Mouse (Mus musculus): ENCODE results near the gene Efcab8. TPM values are rescaled to one million over a fixed set of nuclear protein-coding genes. Genes with fewer than 3 reads are reported as not detected.
A peak's percentile ranks its signal among the peaks of the same experiment; 100 is the strongest.

Gene Efcab8
- total RNA-seq, 1 experiment: 1.2 TPM

DNA sequence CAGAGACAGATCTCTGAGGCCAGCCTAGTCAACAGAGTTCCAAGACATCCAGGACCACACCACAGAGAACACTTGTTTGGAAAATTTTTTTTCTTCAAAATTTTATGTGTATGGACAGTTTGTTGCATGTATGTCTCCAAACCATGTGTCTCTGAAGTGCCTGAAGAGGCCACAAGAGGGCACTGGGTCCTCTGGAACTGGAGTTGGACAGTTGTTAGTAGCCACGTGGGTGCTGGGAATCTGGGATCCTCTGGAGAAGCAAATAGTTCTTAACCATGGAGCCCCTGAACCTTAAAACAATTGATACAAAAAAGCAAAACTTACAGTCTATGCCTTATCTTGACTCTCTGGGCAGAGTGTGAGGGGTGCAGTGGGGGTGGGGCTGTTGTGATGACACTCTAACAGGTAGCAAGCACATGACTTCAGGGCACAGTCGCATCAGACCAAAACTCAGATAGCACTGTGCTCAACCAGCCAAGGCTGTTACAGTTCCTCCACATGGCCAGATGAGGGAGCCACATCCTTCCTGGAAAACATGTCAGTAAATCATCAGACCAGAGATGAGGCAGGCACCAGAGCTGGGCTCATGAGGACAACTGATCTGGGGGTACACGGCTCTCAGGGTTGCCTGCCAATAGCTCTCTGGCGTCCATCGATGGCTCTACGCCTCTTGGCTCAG lies 70.8 kb downstream of the Efcab8 start:
- Histone ChIP-seq H3K9me3 (ENCODE audit: control insufficient read depth, insufficient read depth, low read depth, low read length) (no peaks in the 10 kb centered on the region), H3K4me3 (ENCODE audit: insufficient read depth in 1 of 2, low read depth in 1 of 2, low read length in 2 of 2, poor library complexity in 1 of 2, severe bottlenecking in 1 of 2) (no peak overlapping the region), H3K36me3 (ENCODE audit: control insufficient read depth, insufficient read depth, low read length, poor library complexity, severe bottlenecking) (no peaks in the 10 kb centered on the region), H3K27ac (ENCODE audit: insufficient read depth, low read depth, low read length, poor library complexity, severe bottlenecking) (no peak overlapping the region), H3K9ac (ENCODE audit: insufficient read depth, low read depth, low read length, poor library complexity, severe bottlenecking) (no peak overlapping the region), H3K4me1 (ENCODE audit: control insufficient read depth in 2 of 2, insufficient read depth in 2 of 2, low read length in 2 of 2, poor library complexity in 1 of 2) (0 out of 4 replicates have a peak, but pooled peaks cover 0 to 2% of the 10 kb centered on the region in 2 experiments)
- peak; percentile 40 for DNase-seq (ENCODE audit: low read depth, low spot score)
- TF ChIP-seq MAFK (IDR thresholded peaks at IDR 0.05; ENCODE audit: insufficient read depth, low read depth, low read length) (no peak), CHD2 (IDR thresholded peaks at IDR 0.05; ENCODE audit: low read depth, low read length) (no peak), ZNF384 (IDR thresholded peaks at IDR 0.05; ENCODE audit: low read depth, low read length) (no peak), ZC3H11A (IDR thresholded peaks at IDR 0.05; ENCODE audit: borderline replicate concordance, low read depth, low read length) (peak; percentile 18; the same call in 1 of the 2 replicates)
- in situ Hi-C loops (cut with MboI; ENCODE audit: low sequenced_read_pairs in 2 of 2, unreplicated experiment in 2 of 2): no loop called here

GRCm38 (mm10) chr2:153851030-153851360 lies 71.3 kb downstream of the Efcab8 start:
- no peak overlapping the region for H3K27ac ChIP-seq (ENCODE audit: insufficient read depth, low read depth, low read length, poor library complexity, severe bottlenecking)
- H3K36me3 ChIP-seq (ENCODE audit: control insufficient read depth, insufficient read depth, low read length, poor library complexity, severe bottlenecking): no peaks in the 10 kb centered on the region
- no peak overlapping the region for H3K4me3 ChIP-seq (ENCODE audit: insufficient read depth in 1 of 2, low read depth in 1 of 2, low read length in 2 of 2, poor library complexity in 1 of 2, severe bottlenecking in 1 of 2)
- H3K9me3 ChIP-seq (ENCODE audit: control insufficient read depth, insufficient read depth, low read depth, low read length): no peaks in the 10 kb centered on the region
- no peak for DNase-seq (ENCODE audit: low read depth, low spot score)
- 0 out of 4 replicates have a peak, but pooled peaks cover 0 to 2% of the 10 kb centered on the region in 2 experiments for H3K4me1 ChIP-seq (ENCODE audit: control insufficient read depth in 2 of 2, insufficient read depth in 2 of 2, low read length in 2 of 2, poor library complexity in 1 of 2)
- TF ChIP-seq ZNF384 (IDR thresholded peaks at IDR 0.05; ENCODE audit: low read depth, low read length) (no peak), ZC3H11A (IDR thresholded peaks at IDR 0.05; ENCODE audit: borderline replicate concordance, low read depth, low read length) (no peak), CHD2 (IDR thresholded peaks at IDR 0.05; ENCODE audit: low read depth, low read length) (no peak), MAFK (IDR thresholded peaks at IDR 0.05; ENCODE audit: insufficient read depth, low read depth, low read length) (no peak), HCFC1 (IDR thresholded peaks at IDR 0.05; ENCODE audit: borderline replicate concordance, insufficient read depth, low read length) (no peak)
- in situ Hi-C loops (cut with MboI; ENCODE audit: low sequenced_read_pairs in 2 of 2, unreplicated experiment in 2 of 2): no loop called here
- no peak overlapping the region for H3K9ac ChIP-seq (ENCODE audit: insufficient read depth, low read depth, low read length, poor library complexity, severe bottlenecking)

GRCm38 (mm10) chr2:153853544-153853943 lies 73.8 kb downstream of the Efcab8 start:
- Histone ChIP-seq H3K36me3 (ENCODE audit: control insufficient read depth, insufficient read depth, low read length, poor library complexity, severe bottlenecking) (no peaks in the 10 kb centered on the region), H3K9ac (ENCODE audit: insufficient read depth, low read depth, low read length, poor library complexity, severe bottlenecking) (no peak overlapping the region), H3K4me3 (ENCODE audit: insufficient read depth in 1 of 2, low read depth in 1 of 2, low read length in 2 of 2, poor library complexity in 1 of 2, severe bottlenecking in 1 of 2) (no peak overlapping the region), H3K9me3 (ENCODE audit: control insufficient read depth, insufficient read depth, low read depth, low read length) (no peaks in the 10 kb centered on the region), H3K27ac (ENCODE audit: insufficient read depth, low read depth, low read length, poor library complexity, severe bottlenecking) (no peak overlapping the region), H3K4me1 (ENCODE audit: control insufficient read depth in 2 of 2, insufficient read depth in 2 of 2, low read length in 2 of 2, poor library complexity in 1 of 2) (0 out of 4 replicates have a peak, but pooled peaks cover 0 to 2% of the 10 kb centered on the region in 2 experiments)
- in situ Hi-C loops (cut with MboI; ENCODE audit: low sequenced_read_pairs in 2 of 2, unreplicated experiment in 2 of 2): no loop called here
- DNase-seq (ENCODE audit: low read depth, low spot score): no peak
- no peak for TF ChIP-seq MAFK (IDR thresholded peaks at IDR 0.05; ENCODE audit: insufficient read depth, low read depth, low read length)
- no peak for TF ChIP-seq ZC3H11A (IDR thresholded peaks at IDR 0.05; ENCODE audit: borderline replicate concordance, low read depth, low read length)
- no peak for TF ChIP-seq ZNF384 (IDR thresholded peaks at IDR 0.05; ENCODE audit: low read depth, low read length)
- no peak for TF ChIP-seq CHD2 (IDR thresholded peaks at IDR 0.05; ENCODE audit: low read depth, low read length)
- no peak for TF ChIP-seq HCFC1 (IDR thresholded peaks at IDR 0.05; ENCODE audit: borderline replicate concordance, insufficient read depth, low read length)

GRCm38 (mm10) chr2:153859581-153859980 lies 79.8 kb downstream of the Efcab8 start:
- no peak overlapping the region for H3K9ac ChIP-seq (ENCODE audit: insufficient read depth, low read depth, low read length, poor library complexity, severe bottlenecking)
- no peak overlapping the region for H3K27ac ChIP-seq (ENCODE audit: insufficient read depth, low read depth, low read length, poor library complexity, severe bottlenecking)
- no peaks in the 10 kb centered on the region for H3K36me3 ChIP-seq (ENCODE audit: control insufficient read depth, insufficient read depth, low read length, poor library complexity, severe bottlenecking)
- in situ Hi-C loops (cut with MboI; ENCODE audit: low sequenced_read_pairs in 2 of 2, unreplicated experiment in 2 of 2): no loop called here
- TF ChIP-seq ZNF384 (IDR thresholded peaks at IDR 0.05; ENCODE audit: low read depth, low read length) (no peak), MAFK (IDR thresholded peaks at IDR 0.05; ENCODE audit: insufficient read depth, low read depth, low read length) (no peak), CHD2 (IDR thresholded peaks at IDR 0.05; ENCODE audit: low read depth, low read length) (no peak), ZC3H11A (IDR thresholded peaks at IDR 0.05; ENCODE audit: borderline replicate concordance, low read depth, low read length) (no peak), HCFC1 (IDR thresholded peaks at IDR 0.05; ENCODE audit: borderline replicate concordance, insufficient read depth, low read length) (no peak)
- DNase-seq (ENCODE audit: low read depth, low spot score): no peak
- H3K9me3 ChIP-seq (ENCODE audit: control insufficient read depth, insufficient read depth, low read depth, low read length): no peaks in the 10 kb centered on the region
- no peak overlapping the region for H3K4me3 ChIP-seq (ENCODE audit: insufficient read depth in 1 of 2, low read depth in 1 of 2, low read length in 2 of 2, poor library complexity in 1 of 2, severe bottlenecking in 1 of 2)
- no peaks in the 10 kb centered on the region for H3K4me1 ChIP-seq (ENCODE audit: control insufficient read depth in 2 of 2, insufficient read depth in 2 of 2, low read length in 2 of 2, poor library complexity in 1 of 2)

All from ES-E14 (cell line).